Mouse (Mus musculus) kidney, embryonic 14.5 days (tissue): Measurements from ENCODE around the gene Cachd1. TPM values are rescaled to one million over a fixed set of nuclear protein-coding genes. Genes with fewer than 3 reads are reported as not detected.

Experiments used
- ATAC-seq: fragments of 200-750 bp; cut with Nextera tagmentation; 2 replicates; pipeline ENCODE4 v1.8.0; 2017; ENCODE audit warnings: moderate number of reproducible peaks, mild to moderate bottlenecking, moderate TSS enrichment, moderate library complexity; ENCODE audit not compliant: low FRiP score, low TSS enrichment
- H3K27ac ChIP-seq: fragments of 300-500 bp; sonication (generic); 2 replicates; pipeline ENCODE4 v1.5.1; 2014; ENCODE audit warnings: low read depth, mild to moderate bottlenecking, low read length, moderate library complexity, mixed read lengths
- H3K27me3 ChIP-seq: fragments of 300-500 bp; sonication (generic); 2 replicates; pipeline ENCODE4 v1.6.1; 2014; ENCODE audit warnings: mild to moderate bottlenecking, low read length; ENCODE audit not compliant: control insufficient read depth, insufficient read depth
- H3K36me3 ChIP-seq: fragments of 300-500 bp; sonication (generic); 2 replicates; pipeline ENCODE4 v1.6.1; 2014; ENCODE audit warnings: low read length, mixed read lengths; ENCODE audit not compliant: control insufficient read depth, insufficient read depth
- H3K4me1 ChIP-seq: fragments of 300-500 bp; sonication (generic); 2 replicates; pipeline ENCODE4 v1.6.1; 2014; ENCODE audit warnings: low read length, mixed read lengths; ENCODE audit not compliant: control insufficient read depth, insufficient read depth
- H3K4me2 ChIP-seq: fragments of 300-500 bp; sonication (generic); replicated peaks from 2 replicates; pipeline ENCODE4 v1.6.1; 2014; ENCODE audit warnings: low read depth, mild to moderate bottlenecking, low read length
- H3K4me3 ChIP-seq: fragments of 300-500 bp; sonication (generic); 2 replicates; pipeline ENCODE4 v1.5.1; 2014; ENCODE audit warnings: mild to moderate bottlenecking, low read length
- H3K9ac ChIP-seq: fragments of 300-500 bp; sonication (generic); 2 replicates; pipeline ENCODE4 v1.6.1; 2014; ENCODE audit warnings: low read depth, mild to moderate bottlenecking, low read length, moderate library complexity
- H3K9me3 ChIP-seq: fragments of 300-500 bp; sonication (generic); 2 replicates; pipeline ENCODE4 v1.6.1; 2016; ENCODE audit warnings: low read length; ENCODE audit not compliant: control insufficient read depth
- WGBS: fragments of 180-500 bp; shearing (Covaris S2); extraction: QIAGEN DNeasy Blood & Tissue Kit; methylation state at CpG from one replicate; pipeline ENCODE4 v1.1.7; 2014; 5-methylcytosine and 5-hydroxymethylcytosine counted together
- polyA plus RNA-seq: library from polyadenylated mRNA; unstranded; fragments of >200 nt; fragmentation: Nextera tagmentation; extraction: Ambion mirVana; gene quantifications from 2 replicates; pipeline ENCODE4 v1.2.1, GENCODE M21; 2014

Gene Cachd1
- polyA plus RNA-seq, 1 experiment from 2014 or later = 25.0 TPM

GRCm38 (mm10) chr4:100877351-100877750 lies 100.9 kb downstream of the Cachd1 start:
- no peaks in the 10 kb centered on the region for H3K36me3 ChIP-seq
- peaks cover 3% of the 10 kb centered on the region; the same call in 1 of the 2 replicates for H3K4me1 ChIP-seq
- H3K27me3 ChIP-seq = no peaks in the 10 kb centered on the region
- 61% methylated on average over 3 of the region's 3 CpGs for WGBS
- H3K9ac ChIP-seq = no peak overlapping the region
- no peak overlapping the region for H3K27ac ChIP-seq
- no peak overlapping the region for H3K4me2 ChIP-seq
- no peak overlapping the region for H3K4me3 ChIP-seq
- no peak for ATAC-seq
- H3K9me3 ChIP-seq = no peaks in the 10 kb centered on the region

GRCm38 (mm10) chr4:100879414-100879813 lies 102.9 kb downstream of the Cachd1 start:
- H3K9me3 ChIP-seq = no peaks in the 10 kb centered on the region
- 28% methylated on average over 8 of the region's 8 CpGs for WGBS
- H3K9ac ChIP-seq = no peak overlapping the region
- no peaks in the 10 kb centered on the region for H3K36me3 ChIP-seq
- H3K4me3 ChIP-seq = no peak overlapping the region
- no peak for ATAC-seq
- H3K27me3 ChIP-seq = no peaks in the 10 kb centered on the region
- H3K27ac ChIP-seq = no peak overlapping the region
- H3K4me1 ChIP-seq = peaks cover 3% of the 10 kb centered on the region; the same call in 1 of the 2 replicates
- no peak overlapping the region for H3K4me2 ChIP-seq

- no peak overlapping the region for H3K9ac ChIP-seq
- H3K27me3 ChIP-seq = no peaks in the 10 kb centered on the region
- no peak overlapping the region for H3K4me2 ChIP-seq
- H3K4me3 ChIP-seq = no peak overlapping the region
- H3K36me3 ChIP-seq = no peaks in the 10 kb centered on the region
- WGBS = 61% methylated on average over 4 of the region's 4 CpGs
- H3K9me3 ChIP-seq = no peaks in the 10 kb centered on the region
- ATAC-seq = no peak
- peaks cover 3% of the 10 kb centered on the region; the same call in 1 of the 2 replicates for H3K4me1 ChIP-seq
- H3K27ac ChIP-seq = 0 out of 2 replicates have a peak overlapping the region, but pooled peaks have one; percentile 17
Observed at GRCm38 (mm10) chr4:100880075-100880474, 103.6 kb downstream of the Cachd1 start.

GRCm38 (mm10) chr4:100885793-100886742 lies 109.6 kb downstream of the Cachd1 start:
- peak; percentile 88 for ATAC-seq
- peak overlapping the region; percentile 80 for H3K27ac ChIP-seq
- H3K27me3 ChIP-seq = no peaks in the 10 kb centered on the region
- peaks cover 24% of the 10 kb centered on the region for H3K4me1 ChIP-seq
- 6% methylated on average over 19 of the region's 19 CpGs for WGBS
- H3K9me3 ChIP-seq = no peaks in the 10 kb centered on the region
- H3K4me2 ChIP-seq = peak overlapping the region; percentile 11
- H3K36me3 ChIP-seq = no peaks in the 10 kb centered on the region
- no peak overlapping the region for H3K4me3 ChIP-seq
- peak overlapping the region; percentile 31; the same call in 1 of the 2 replicates for H3K9ac ChIP-seq

- no peaks in the 10 kb centered on the region for H3K9me3 ChIP-seq
- ATAC-seq = no peak
- H3K27me3 ChIP-seq = no peaks in the 10 kb centered on the region
- H3K9ac ChIP-seq = peak overlapping the region; percentile 31; the same call in 1 of the 2 replicates
- H3K4me3 ChIP-seq = no peak overlapping the region
- 83% methylated on average over 8 of the region's 8 CpGs for WGBS
- peak overlapping the region; percentile 80 for H3K27ac ChIP-seq
- H3K36me3 ChIP-seq = no peaks in the 10 kb centered on the region
- peaks cover 24% of the 10 kb centered on the region for H3K4me1 ChIP-seq
- 0 out of 2 replicates have a peak overlapping the region, but pooled peaks have one; percentile 11 for H3K4me2 ChIP-seq
Observed at GRCm38 (mm10) chr4:100886743-100887416, 110.4 kb downstream of the Cachd1 start.

- no peak overlapping the region for H3K4me2 ChIP-seq
- WGBS = 34% methylated on average over 7 of the region's 7 CpGs
- peaks cover 30% of the 10 kb centered on the region for H3K4me1 ChIP-seq
- H3K4me3 ChIP-seq = no peak overlapping the region
- ATAC-seq = no peak
- no peak overlapping the region for H3K27ac ChIP-seq
- no peaks in the 10 kb centered on the region for H3K9me3 ChIP-seq
- no peak overlapping the region for H3K9ac ChIP-seq
- no peaks in the 10 kb centered on the region for H3K27me3 ChIP-seq
- H3K36me3 ChIP-seq = no peaks in the 10 kb centered on the region
Observed at GRCm38 (mm10) chr4:100890106-100890970, 113.9 kb downstream of the Cachd1 start.

GRCm38 (mm10) chr4:100893739-100894138 lies 117.3 kb downstream of the Cachd1 start:
- no peaks in the 10 kb centered on the region for H3K9me3 ChIP-seq
- no peak for ATAC-seq
- no peak overlapping the region for H3K27ac ChIP-seq
- peaks cover 5% of the 10 kb centered on the region; the same call in 1 of the 2 replicates for H3K36me3 ChIP-seq
- no peak overlapping the region for H3K4me2 ChIP-seq
- H3K9ac ChIP-seq = no peak overlapping the region
- peaks cover 17% of the 10 kb centered on the region; the same call in 1 of the 2 replicates for H3K4me1 ChIP-seq
- no peaks in the 10 kb centered on the region for H3K27me3 ChIP-seq
- no peak overlapping the region for H3K4me3 ChIP-seq

GRCm38 (mm10) chr4:100894142-100894541 lies 117.7 kb downstream of the Cachd1 start:
- peaks cover 17% of the 10 kb centered on the region; the same call in 1 of the 2 replicates for H3K4me1 ChIP-seq
- ATAC-seq = no peak
- 36% methylated on average over 2 of the region's 2 CpGs for WGBS
- H3K4me3 ChIP-seq = no peak overlapping the region
- no peaks in the 10 kb centered on the region for H3K9me3 ChIP-seq
- no peak overlapping the region for H3K9ac ChIP-seq
- no peaks in the 10 kb centered on the region for H3K27me3 ChIP-seq
- H3K27ac ChIP-seq = no peak overlapping the region
- H3K36me3 ChIP-seq = peaks cover 9% of the 10 kb centered on the region; the same call in 1 of the 2 replicates
- no peak overlapping the region for H3K4me2 ChIP-seq
